Mouse (Mus musculus): ENCODE measurements around the gene Dennd2d.

Dennd2d gene

GRCm38 (mm10) chr3:106496045-106496721 is 14.0 kb downstream of the Dennd2d start:
- DNase-seq (ENCODE audit: low spot score) = no peak

DNA sequence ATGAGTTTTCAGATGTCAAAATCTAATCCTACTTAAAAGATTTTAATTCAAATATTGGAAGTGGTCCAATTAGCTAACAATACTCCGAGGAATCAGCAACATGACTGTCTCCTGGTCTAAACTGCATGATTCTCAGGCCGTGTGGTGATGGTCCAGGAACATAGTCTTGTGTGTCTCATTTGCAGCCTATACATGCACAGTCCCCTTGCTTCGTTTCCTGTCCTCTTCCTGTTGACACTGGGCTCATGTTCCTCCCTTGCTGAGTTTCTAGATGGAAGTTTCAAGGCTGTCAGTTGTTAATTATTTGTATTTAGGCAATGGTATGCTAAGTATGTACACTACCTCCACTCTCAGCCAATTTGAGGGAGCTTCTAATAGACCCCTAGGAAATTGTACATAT is 14.8 kb downstream of the Dennd2d start:
- DNase-seq (ENCODE audit: low spot score) = no peak

DNA sequence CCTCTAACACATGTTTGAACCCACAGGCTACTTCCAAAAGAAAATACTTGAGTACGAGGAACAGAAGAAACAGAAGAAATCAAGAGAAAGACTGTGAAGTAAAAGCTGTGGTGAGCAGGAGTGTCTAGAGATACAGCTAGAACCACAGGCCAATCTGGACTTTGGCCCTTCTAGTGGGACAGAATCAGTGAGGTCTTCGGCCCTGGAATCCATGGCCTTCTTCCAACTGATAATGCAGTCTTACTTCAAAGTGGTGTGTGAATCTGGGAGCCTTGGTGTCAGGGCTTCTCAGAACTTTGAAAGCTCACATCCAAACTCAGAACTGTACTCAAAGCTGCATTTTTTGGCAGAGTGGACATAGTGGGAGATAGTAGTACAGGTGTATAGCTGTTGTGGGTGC is 18.3 kb downstream of the Dennd2d start:
- DNase-seq (ENCODE audit: low spot score) = no peak

DNA sequence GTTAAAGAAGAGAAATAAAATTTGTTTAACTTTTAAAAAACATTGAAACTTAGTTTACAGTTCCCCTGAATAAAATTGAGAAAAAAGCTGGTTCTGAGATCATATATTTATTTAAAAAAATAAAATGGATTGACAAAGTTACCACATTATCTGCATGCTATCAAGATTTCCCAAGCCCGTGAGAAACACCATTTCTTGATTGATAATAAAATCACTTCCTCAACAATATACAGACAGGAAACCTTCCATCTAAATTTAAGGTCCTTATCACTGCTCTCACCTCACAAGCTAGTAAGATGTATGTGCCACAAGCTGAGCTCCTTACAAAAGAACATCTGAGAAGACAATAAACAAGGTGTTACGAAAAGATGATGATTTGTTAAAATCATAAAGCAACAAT is 20.7 kb downstream of the Dennd2d start:
- DNase-seq (ENCODE audit: low spot score) = no peak

GRCm38 (mm10) chr3:106510669-106511068 is 28.5 kb downstream of the Dennd2d start:
- no peak for DNase-seq (ENCODE audit: low spot score)

- DNase-seq (ENCODE audit: low spot score) = no peak
These were observed 32.8 kb downstream of the Dennd2d start for GRCm38 (mm10) chr3:106515016-106515415.

DNA sequence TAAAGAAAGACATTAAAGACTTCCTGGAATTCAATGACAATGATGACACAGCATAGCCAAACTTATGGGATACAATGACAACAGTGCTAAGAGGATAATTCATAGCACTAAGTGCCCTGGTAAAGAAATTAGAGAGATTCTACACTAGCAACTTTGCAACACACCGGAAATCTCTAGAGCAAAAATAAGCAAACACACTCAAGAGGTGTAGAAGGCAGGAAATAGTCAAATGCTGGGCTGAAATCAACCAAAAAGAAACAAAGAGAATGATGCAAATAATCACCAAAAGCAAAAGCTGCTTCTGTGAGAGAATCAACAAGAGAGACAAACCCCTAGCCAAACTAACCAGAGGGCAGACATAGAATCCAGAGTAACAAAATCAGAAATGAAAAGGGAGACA is 40.5 kb downstream of the Dennd2d start:
- no peak for DNase-seq (ENCODE audit: low spot score)

- DNase-seq (ENCODE audit: low spot score) = no peak
These were observed 44.2 kb downstream of the Dennd2d start for GRCm38 (mm10) chr3:106526411-106526810.

- no peak for DNase-seq (ENCODE audit: low spot score)
These were observed 45.8 kb downstream of the Dennd2d start for GRCm38 (mm10) chr3:106528032-106528431.

GRCm38 (mm10) chr3:106533277-106533676 is 51.1 kb downstream of the Dennd2d start:
- DNase-seq (ENCODE audit: low spot score) = no peak

DNA sequence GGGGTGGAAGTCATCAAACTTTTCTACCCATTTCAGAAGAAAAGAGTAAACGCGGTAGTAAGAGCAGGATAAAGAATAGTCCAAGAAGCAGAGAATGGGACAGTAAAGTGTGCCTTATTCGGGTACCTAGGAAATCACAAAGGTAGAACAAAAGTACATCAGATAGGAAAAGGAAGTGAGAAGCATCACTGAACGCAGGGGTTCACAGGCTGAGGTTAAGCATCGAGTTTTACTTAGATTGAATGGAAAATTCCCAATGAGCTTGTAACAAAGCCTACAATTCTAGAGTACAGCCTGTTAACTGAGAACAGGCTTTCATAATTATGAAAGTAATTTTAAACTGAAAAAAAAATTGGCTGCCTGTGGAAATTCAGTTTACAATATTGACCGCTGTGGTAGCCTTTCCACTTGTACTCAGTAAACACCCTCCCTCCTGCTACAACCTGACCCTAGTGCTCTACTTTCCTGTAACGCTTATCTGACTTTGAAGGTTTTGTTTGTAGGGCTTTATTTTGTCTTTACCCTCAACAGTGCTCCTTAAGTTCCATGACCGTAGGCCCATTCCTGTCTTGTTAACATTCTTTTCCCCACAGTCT is 62.6 kb downstream of the Dennd2d start:
- DNase-seq (ENCODE audit: low spot score) = no peak

DNA sequence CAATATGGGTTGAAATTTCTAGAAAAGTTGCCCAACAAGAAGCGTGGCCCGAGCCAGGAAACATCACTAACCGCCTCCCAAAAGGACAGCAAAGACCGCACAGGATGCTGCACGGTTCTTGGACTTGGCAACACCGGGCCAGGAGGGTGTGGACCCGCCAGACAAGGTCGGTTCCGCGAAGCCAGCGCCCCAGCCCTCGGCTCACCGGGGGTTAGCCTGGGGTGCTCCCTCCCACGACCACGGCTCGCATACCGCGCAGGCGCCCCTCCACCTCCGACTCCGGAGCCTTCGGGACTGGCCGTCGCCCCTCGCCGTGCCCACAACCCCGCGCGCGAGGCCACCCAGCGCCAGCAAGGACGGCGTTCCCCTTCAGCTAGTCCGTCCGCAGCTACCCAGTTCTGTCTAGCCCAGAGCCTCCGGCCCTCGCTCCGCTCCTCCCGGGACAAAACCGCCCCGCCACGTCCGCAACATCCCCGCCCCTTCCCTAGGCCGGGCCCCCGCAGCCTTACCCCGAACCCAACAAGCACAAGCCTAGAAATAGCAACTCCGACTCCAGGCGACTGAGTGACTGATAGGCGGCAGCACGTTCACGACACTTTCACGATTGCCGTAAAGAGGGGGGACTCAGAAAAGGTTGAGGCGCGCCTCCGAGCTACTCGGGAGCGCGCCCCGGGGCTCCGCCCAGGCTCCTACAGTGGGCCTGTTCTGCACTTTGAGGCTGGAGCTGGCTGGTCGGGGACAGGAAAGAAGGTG is 65.1 kb downstream of the Dennd2d start, which contains the start of the genes Dram2 and Cept1:
TSS of gene Dram2 (plus strand) at position 628 of the 753 bp plus-strand sequence.
TSS of gene Cept1 (minus strand) at position 632 of the 753 bp plus-strand sequence.
- peak; percentile 88 for DNase-seq (ENCODE audit: low spot score)

- no peak for DNase-seq (ENCODE audit: low spot score)
These were observed 65.8 kb downstream of the Dennd2d start for GRCm38 (mm10) chr3:106547924-106548539.

DNA sequence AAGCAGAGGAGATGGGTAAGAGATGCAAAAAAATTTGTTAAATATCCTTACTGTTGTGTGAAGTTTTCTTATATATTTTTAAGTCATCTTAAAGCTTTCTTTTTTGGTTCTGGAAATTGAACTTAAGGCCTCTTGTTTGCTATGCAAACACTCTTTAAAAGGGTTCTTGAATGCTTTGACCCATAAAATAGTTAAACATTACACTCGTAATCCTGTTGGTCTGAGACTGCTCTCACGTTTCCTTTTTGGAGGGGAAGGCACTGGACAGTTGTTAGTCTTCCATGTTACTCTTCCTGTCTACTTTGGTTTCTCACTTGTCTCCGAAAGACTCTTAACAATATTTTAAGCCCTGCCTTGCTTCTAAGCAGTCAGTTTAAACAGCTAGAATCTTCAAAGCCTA is 66.8 kb downstream of the Dennd2d start:
- DNase-seq (ENCODE audit: low spot score) = no peak
